Mouse (Mus musculus) c-Kit-positive CD71-positive TER-119-negative erythroid progenitor cells, embryonic 14.5 days (primary cell): ENCODE results near the gene Tmem94.

Experiments
- DNase-seq: peaks from one replicate; pipeline ENCODE4 v3.0.0-alpha.2; 2013; ENCODE audit warnings: low read depth

The Tmem94 gene

GRCm38 (mm10) chr11:115766356-115766943 is 1.2 kb downstream of the Tmem94 start:
- DNase-seq = no peak

GRCm38 (mm10) chr11:115766981-115767380 is 1.7 kb downstream of the Tmem94 start:
- no peak for DNase-seq

GRCm38 (mm10) chr11:115768896-115769295 is 3.7 kb downstream of the Tmem94 start:
- no peak for DNase-seq

- DNase-seq = no peak
These were observed 9.4 kb downstream of the Tmem94 start for GRCm38 (mm10) chr11:115774653-115775052.

- DNase-seq = no peak
These were observed 10.8 kb downstream of the Tmem94 start for GRCm38 (mm10) chr11:115775821-115776665.

GRCm38 (mm10) chr11:115776954-115777353 is 11.7 kb downstream of the Tmem94 start:
- DNase-seq = no peak

- no peak for DNase-seq
These were observed 12.5 kb downstream of the Tmem94 start for GRCm38 (mm10) chr11:115777487-115778335.

GRCm38 (mm10) chr11:115779038-115779571 is 13.9 kb downstream of the Tmem94 start:
- DNase-seq = peak; percentile 57

- no peak for DNase-seq
These were observed 15.2 kb downstream of the Tmem94 start for GRCm38 (mm10) chr11:115780141-115781070.

GRCm38 (mm10) chr11:115786473-115786872 is 21.2 kb downstream of the Tmem94 start:
- DNase-seq = no peak

- no peak for DNase-seq
These were observed 24.6 kb downstream of the Tmem94 start for GRCm38 (mm10) chr11:115789787-115790186.

- DNase-seq = no peak
These were observed 26.7 kb downstream of the Tmem94 start for GRCm38 (mm10) chr11:115791919-115792318.

GRCm38 (mm10) chr11:115792353-115792752 is 27.1 kb downstream of the Tmem94 start:
- no peak for DNase-seq

- DNase-seq = no peak
These were observed 31.7 kb downstream of the Tmem94 start for GRCm38 (mm10) chr11:115796898-115797297.

GRCm38 (mm10) chr11:115797665-115798064 is 32.4 kb downstream of the Tmem94 start:
- DNase-seq = no peak

GRCm38 (mm10) chr11:115800981-115801380 is 35.7 kb downstream of the Tmem94 start:
- no peak for DNase-seq

GRCm38 (mm10) chr11:115803072-115803709 is 38.0 kb downstream of the Tmem94 start:
- DNase-seq = no peak

GRCm38 (mm10) chr11:115805005-115805404 is 39.8 kb downstream of the Tmem94 start:
- peak; percentile 73 for DNase-seq

GRCm38 (mm10) chr11:115806154-115806553 is 40.9 kb downstream of the Tmem94 start:
- no peak for DNase-seq

GRCm38 (mm10) chr11:115807306-115807705 is 42.1 kb downstream of the Tmem94 start:
- no peak for DNase-seq

GRCm38 (mm10) chr11:115807971-115808370 is 42.7 kb downstream of the Tmem94 start:
- DNase-seq = no peak
